Mouse (Mus musculus): ENCODE data around the gene Pfdn2.

DNA sequence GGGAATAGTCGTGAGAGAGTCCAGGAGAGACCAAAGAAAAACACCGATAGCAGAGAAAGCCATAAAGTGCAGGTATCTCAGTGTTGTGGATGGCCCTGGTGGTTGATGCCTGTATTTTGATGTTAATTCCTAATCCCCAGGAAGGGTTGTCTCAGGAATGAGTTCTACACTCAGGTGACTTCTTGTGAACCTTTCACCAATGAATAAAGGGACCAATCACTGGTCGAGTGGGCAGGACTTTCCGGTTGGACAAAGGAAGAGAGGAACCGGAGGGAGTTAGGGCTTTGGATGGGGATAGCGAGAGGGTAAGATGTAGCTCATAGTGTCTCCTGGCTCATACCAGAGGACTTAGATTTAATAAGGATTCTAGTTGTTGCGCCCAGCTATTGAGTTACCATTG, 25.7 kb upstream of the Pfdn2 start:
- no peak for TF ChIP-seq CTCF (IDR thresholded peaks at IDR 0.05; ENCODE audit: control insufficient read depth, insufficient read depth, insufficient replicate concordance, low read depth, low read length)
- no peak for TF ChIP-seq POLR2A (IDR thresholded peaks at IDR 0.05; ENCODE audit: control insufficient read depth, low read depth, low read length)

All from testis, adult 2 months (tissue).